Mouse (Mus musculus) limb, embryonic 11.5 days (tissue): Measurements from ENCODE around the gene Rorb. TPM values are rescaled to one million over a fixed set of nuclear protein-coding genes. Genes with fewer than 3 reads are reported as not detected.
A peak's percentile ranks its signal among the peaks of the same experiment; 100 is the strongest.

ENCODE experiments used
- ATAC-seq: fragments of 200-750 bp; cut with Nextera tagmentation; 2 replicates; pipeline ENCODE4 v1.8.0; 2017; ENCODE audit warnings: low read depth; ENCODE audit not compliant: insufficient number of reproducible peaks, low FRiP score, low TSS enrichment
- DNase-seq: peaks from one replicate; pipeline ENCODE4 v3.0.0-alpha.2; 2015; ENCODE audit warnings: low spot score
- H3K27ac ChIP-seq: fragments of 300-500 bp; sonication (generic); replicated peaks from 2 replicates; pipeline ENCODE4 v1.5.1; 2014; ENCODE audit warnings: low read depth, mild to moderate bottlenecking, low read length
- H3K27me3 ChIP-seq: fragments of 300-500 bp; sonication (generic); 2 replicates; pipeline ENCODE4 v1.6.1; 2014; ENCODE audit warnings: mild to moderate bottlenecking, low read length, mixed read lengths; ENCODE audit not compliant: control insufficient read depth, insufficient read depth
- H3K36me3 ChIP-seq: fragments of 300-500 bp; sonication (generic); 2 replicates; pipeline ENCODE4 v1.6.1; 2014; ENCODE audit warnings: mild to moderate bottlenecking, low read length, moderate library complexity, mixed read lengths; ENCODE audit not compliant: control insufficient read depth, insufficient read depth
- H3K4me1 ChIP-seq: fragments of 300-500 bp; sonication (generic); 2 replicates; pipeline ENCODE4 v1.6.1; 2014; ENCODE audit warnings: low read length, mixed read lengths; ENCODE audit not compliant: control insufficient read depth, insufficient read depth
- H3K4me2 ChIP-seq: fragments of 300-500 bp; sonication (generic); 2 replicates; pipeline ENCODE4 v1.6.1; 2014; ENCODE audit warnings: low read depth, mild to moderate bottlenecking, moderate library complexity; ENCODE audit not compliant: severe bottlenecking
- H3K4me3 ChIP-seq: fragments of 300-500 bp; sonication (generic); 2 replicates; pipeline ENCODE4 v1.5.1; 2014; ENCODE audit warnings: low read depth, low read length
- H3K9ac ChIP-seq: fragments of 300-500 bp; sonication (generic); 2 replicates; pipeline ENCODE4 v1.6.1; 2014; ENCODE audit warnings: mild to moderate bottlenecking, low read length
- H3K9me3 ChIP-seq: fragments of 300-500 bp; sonication (generic); 2 replicates; pipeline ENCODE4 v1.6.1; 2016; ENCODE audit warnings: low read length; ENCODE audit not compliant: control insufficient read depth
- WGBS: fragments of 180-500 bp; shearing (Covaris S2); extraction: QIAGEN DNeasy Blood & Tissue Kit; methylation state at CpG from one replicate; pipeline ENCODE4 v1.1.7; 2014; 5-methylcytosine and 5-hydroxymethylcytosine counted together
- polyA plus RNA-seq: library from polyadenylated mRNA; unstranded; fragments of >200 nt; fragmentation: Nextera tagmentation; extraction: Ambion mirVana; gene quantifications from 2 replicates; pipeline ENCODE4 v1.2.1, GENCODE M21; 2014

Rorb gene
- polyA plus RNA-seq: 0.35 and 0.51 TPM in 2 replicates

- Histone ChIP-seq H3K4me3 (peak within 1 kb of the TSS; percentile 39), H3K27me3 (peaks cover 17% of the 10 kb centered on the region), H3K9me3 (no peaks in the 10 kb centered on the region), H3K4me1 (no peaks in the 10 kb centered on the region; the same call in 1 of the 2 replicates), H3K4me2 (peak within 1 kb of the TSS; percentile 86), H3K27ac (no peak within 1 kb of the TSS), H3K9ac (no peak within 1 kb of the TSS; the same call in 1 of the 2 replicates), H3K36me3 (no peaks in the 10 kb centered on the region)
- DNase-seq (peak; percentile 88), ATAC-seq (peak; percentile 96)
- WGBS: under 1% methylated on average over 25 of the region's 25 CpGs
These were observed at the start of gene Rorb for GRCm38 (mm10) chr19:19110793-19111427. Gene Rorb, minus strand, starts transcription at chr19:19111196.

GRCm38 (mm10) chr19:19148847-19149246, 37.9 kb upstream of the Rorb start:
- no peaks in the 10 kb centered on the region for H3K27me3 ChIP-seq
- H3K36me3 ChIP-seq: no peaks in the 10 kb centered on the region
- ATAC-seq (no peak), DNase-seq (no peak)
- no peak overlapping the region for H3K27ac ChIP-seq
- H3K9me3 ChIP-seq: no peaks in the 10 kb centered on the region
- no peak overlapping the region for H3K4me2 ChIP-seq
- H3K4me3 ChIP-seq: no peak overlapping the region
- WGBS: 77% methylated on average over 6 of the region's 6 CpGs
- H3K4me1 ChIP-seq: no peaks in the 10 kb centered on the region
- H3K9ac ChIP-seq: no peak overlapping the region

GRCm38 (mm10) chr19:19144447-19144846, 33.5 kb upstream of the Rorb start:
- no peak overlapping the region for H3K4me3 ChIP-seq
- ATAC-seq: no peak
- WGBS: 86% methylated on average over 4 of the region's 4 CpGs

GRCm38 (mm10) chr19:19136856-19137255, 25.9 kb upstream of the Rorb start:
- H3K4me2 ChIP-seq: no peak overlapping the region
- no peak for ATAC-seq
- H3K27me3 ChIP-seq: no peaks in the 10 kb centered on the region

More at GRCm38 (mm10) chr19:19144447-19144846, 33.5 kb upstream of the Rorb start:
- no peaks in the 10 kb centered on the region for H3K9me3 ChIP-seq
- no peak overlapping the region for H3K4me2 ChIP-seq
- H3K27ac ChIP-seq: no peak overlapping the region
- no peaks in the 10 kb centered on the region for H3K27me3 ChIP-seq
- H3K4me1 ChIP-seq: no peaks in the 10 kb centered on the region
- H3K9ac ChIP-seq: no peak overlapping the region
- no peak for DNase-seq
- H3K36me3 ChIP-seq: no peaks in the 10 kb centered on the region

GRCm38 (mm10) chr19:19135838-19136237, 24.8 kb upstream of the Rorb start:
- Histone ChIP-seq H3K4me2 (no peak overlapping the region), H3K9me3 (no peaks in the 10 kb centered on the region), H3K9ac (no peak overlapping the region), H3K4me1 (no peaks in the 10 kb centered on the region), H3K36me3 (no peaks in the 10 kb centered on the region), H3K27ac (no peak overlapping the region), H3K4me3 (no peak overlapping the region), H3K27me3 (no peaks in the 10 kb centered on the region)
- DNase-seq: no peak
- ATAC-seq: no peak
- 95% methylated on average over 2 of the region's 2 CpGs for WGBS

More at GRCm38 (mm10) chr19:19136856-19137255, 25.9 kb upstream of the Rorb start:
- Histone ChIP-seq H3K9ac (no peak overlapping the region), H3K4me3 (no peak overlapping the region), H3K9me3 (no peaks in the 10 kb centered on the region), H3K36me3 (no peaks in the 10 kb centered on the region), H3K4me1 (no peaks in the 10 kb centered on the region), H3K27ac (no peak overlapping the region)
- DNase-seq: no peak
- WGBS: 80% methylated on average over 2 of the region's 2 CpGs

GRCm38 (mm10) chr19:19122324-19122723, 11.3 kb upstream of the Rorb start:
- no peak overlapping the region for H3K27ac ChIP-seq
- H3K4me2 ChIP-seq: no peak overlapping the region
- H3K4me1 ChIP-seq: no peaks in the 10 kb centered on the region
- DNase-seq (no peak), ATAC-seq (no peak)
- no peaks in the 10 kb centered on the region for H3K36me3 ChIP-seq
- H3K9me3 ChIP-seq: no peaks in the 10 kb centered on the region
- H3K9ac ChIP-seq: no peak overlapping the region
- no peaks in the 10 kb centered on the region for H3K27me3 ChIP-seq
- 48% methylated on average over 2 of the region's 2 CpGs for WGBS
- H3K4me3 ChIP-seq: no peak overlapping the region

- no peak for ATAC-seq
- Histone ChIP-seq H3K9me3 (no peaks in the 10 kb centered on the region), H3K4me3 (no peak overlapping the region), H3K4me1 (no peaks in the 10 kb centered on the region; the same call in 1 of the 2 replicates), H3K36me3 (no peaks in the 10 kb centered on the region), H3K27ac (no peak overlapping the region), H3K4me2 (no peak overlapping the region), H3K27me3 (peaks cover 17% of the 10 kb centered on the region), H3K9ac (no peak overlapping the region)
- 58% methylated on average over 4 of the region's 4 CpGs for WGBS
- no peak for DNase-seq
These were observed 1.2 kb upstream of the Rorb start for GRCm38 (mm10) chr19:19112180-19112579.

GRCm38 (mm10) chr19:19111428-19112170, 603 bp upstream of the Rorb start:
- H3K27ac ChIP-seq: no peak overlapping the region
- no peaks in the 10 kb centered on the region for H3K9me3 ChIP-seq
- 3% methylated on average over 12 of the region's 12 CpGs for WGBS
- peaks cover 17% of the 10 kb centered on the region for H3K27me3 ChIP-seq
- ATAC-seq (peak; percentile 38; the same call in 1 of the 2 replicates), DNase-seq (no peak)
- no peaks in the 10 kb centered on the region for H3K36me3 ChIP-seq
- no peak overlapping the region for H3K9ac ChIP-seq
- H3K4me2 ChIP-seq: peak overlapping the region; percentile 86
- no peaks in the 10 kb centered on the region; the same call in 1 of the 2 replicates for H3K4me1 ChIP-seq
- peak overlapping the region; percentile 39 for H3K4me3 ChIP-seq
